Mouse (Mus musculus) heart, postnatal 0 days (tissue): ENCODE measurements at regions not wholly inside any gene's neighbourhood (a gene's known extent, or its start where the extent isn't known, plus 50 kb on each side); places are given as distances from the start of the nearest gene placed in this dataset.

Experiments used
- ATAC-seq: fragments of 200-750 bp; cut with Nextera tagmentation; 2 replicates; pipeline ENCODE4 v1.8.0; 2017; ENCODE audit warnings: low read depth, moderate number of reproducible peaks, moderate library complexity; ENCODE audit not compliant: insufficient read depth
- DNase-seq: peaks from one replicate; pipeline ENCODE4 v3.0.0-alpha.2; 2016; ENCODE audit warnings: low spot score
- H3K27ac ChIP-seq: fragments of 300-500 bp; sonication (generic); 2 replicates; pipeline ENCODE4 v1.5.1; 2014; ENCODE audit warnings: low read depth, mild to moderate bottlenecking
- H3K27me3 ChIP-seq: fragments of 300-500 bp; sonication (generic); 2 replicates; pipeline ENCODE4 v1.6.1; 2014; ENCODE audit warnings: low read length, mixed read lengths; ENCODE audit not compliant: control insufficient read depth, insufficient read depth
- H3K36me3 ChIP-seq: fragments of 300-500 bp; sonication (generic); replicated peaks from 2 replicates; pipeline ENCODE4 v1.6.1; 2014; ENCODE audit warnings: low read length, mixed read lengths; ENCODE audit not compliant: control insufficient read depth, insufficient read depth
- H3K4me1 ChIP-seq: fragments of 300-500 bp; sonication (generic); 2 replicates; pipeline ENCODE4 v1.6.1; 2014; ENCODE audit warnings: antibody characterized with exemption; ENCODE audit not compliant: control insufficient read depth, insufficient read depth
- H3K4me2 ChIP-seq: fragments of 300-500 bp; sonication (generic); 2 replicates; pipeline ENCODE4 v1.6.1; 2014; ENCODE audit warnings: low read depth, mild to moderate bottlenecking, low read length, moderate library complexity
- H3K4me3 ChIP-seq: fragments of 300-500 bp; sonication (generic); 2 replicates; pipeline ENCODE4 v1.5.1; 2014; ENCODE audit warnings: low read depth, low read length
- H3K9ac ChIP-seq: fragments of 300-500 bp; sonication (generic); replicated peaks from 2 replicates; pipeline ENCODE4 v1.6.1; 2014; ENCODE audit warnings: low read depth, low read length, mixed read lengths
- H3K9me3 ChIP-seq: fragments of 300-500 bp; sonication (generic); replicated peaks from 2 replicates; pipeline ENCODE4 v1.6.1; 2016; ENCODE audit warnings: low read length; ENCODE audit not compliant: control insufficient read depth
- CTCF ChIP-seq: IDR thresholded peaks from 2 replicates; pipeline ENCODE4 v1.5.1; 2016; ENCODE audit warnings: antibody characterized with exemption, control low read depth, low read depth
- EP300 ChIP-seq: IDR thresholded peaks from 2 replicates; pipeline ENCODE4 v1.6.1; 2016; ENCODE audit warnings: antibody characterized with exemption, low read depth
- WGBS: fragments of 180-500 bp; shearing (Covaris S2); extraction: QIAGEN DNeasy Blood & Tissue Kit; methylation state at CpG from one replicate; pipeline ENCODE4 v1.1.7; 2014; 5-methylcytosine and 5-hydroxymethylcytosine counted together

DNA sequence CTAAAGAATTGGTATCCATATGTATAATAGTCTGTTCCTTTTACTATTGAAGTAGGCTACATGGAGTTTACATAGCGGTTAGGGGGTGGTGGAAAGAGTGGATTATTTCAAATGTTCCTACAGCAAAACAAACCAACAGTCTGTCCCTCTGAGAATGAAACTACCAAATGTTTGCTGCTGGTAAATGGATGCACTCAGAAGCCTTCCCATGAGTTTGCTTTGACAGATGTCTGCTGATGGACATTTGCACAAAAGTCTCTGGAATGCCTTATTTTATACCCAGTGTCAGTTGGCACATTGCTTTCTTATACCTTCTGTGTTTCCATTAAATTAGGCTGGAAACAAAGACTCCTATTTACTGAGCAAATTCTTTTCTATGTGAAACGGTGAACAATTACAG is 1644.1 kb upstream of the Flrt2 start:
- H3K27me3 ChIP-seq: no peaks in the 10 kb centered on the region
- no peak overlapping the region for H3K27ac ChIP-seq
- no peaks in the 10 kb centered on the region for H3K4me1 ChIP-seq
- 88% methylated on average over 2 of the region's 2 CpGs for WGBS
- no peak overlapping the region for H3K4me2 ChIP-seq
- H3K4me3 ChIP-seq: no peak overlapping the region
- no peaks in the 10 kb centered on the region for H3K9me3 ChIP-seq
- H3K9ac ChIP-seq: no peak overlapping the region
- no peak for DNase-seq
- TF ChIP-seq CTCF (no peak), EP300 (no peak)
- no peak for ATAC-seq
- H3K36me3 ChIP-seq: no peaks in the 10 kb centered on the region

DNA sequence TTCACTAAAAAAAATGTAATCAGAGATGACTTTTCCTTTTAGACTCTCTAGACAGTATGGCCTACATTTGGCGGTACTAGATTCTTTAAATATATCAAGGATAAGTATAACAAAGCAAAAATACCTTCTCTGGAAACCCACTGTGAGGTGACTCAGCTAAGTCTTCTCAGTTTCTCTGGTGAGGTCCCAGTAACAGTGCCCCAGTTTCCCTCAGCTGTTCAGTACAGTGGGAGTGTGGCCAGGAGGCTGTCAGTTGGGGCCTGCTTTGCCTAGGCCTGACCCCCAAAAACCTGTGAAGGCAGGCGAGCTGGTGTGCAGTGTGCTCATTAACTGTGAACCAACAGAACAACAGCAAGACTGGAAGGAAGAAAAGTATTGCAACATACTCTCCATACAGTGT is 1634.3 kb upstream of the Flrt2 start:
- TF ChIP-seq CTCF (no peak), EP300 (no peak)
- ATAC-seq: no peak

DNA sequence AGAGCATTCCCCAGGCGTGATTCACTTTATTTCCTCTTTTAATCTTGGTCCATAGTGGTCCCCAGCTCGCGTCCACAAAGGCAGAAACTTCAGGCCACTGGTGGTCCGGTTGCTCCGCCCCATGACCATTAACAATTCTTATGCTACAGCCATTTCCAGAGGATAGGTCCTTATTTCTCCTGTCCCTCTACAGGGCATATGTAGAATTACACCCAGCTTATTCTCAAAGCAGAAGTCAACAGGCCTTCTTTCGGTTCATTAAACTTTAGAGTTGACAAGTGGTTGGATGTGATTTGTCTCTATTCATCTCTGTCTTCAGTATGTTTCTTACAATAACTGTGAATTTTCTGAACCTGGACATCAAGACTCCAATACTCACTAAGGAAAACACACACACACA is 1632.4 kb upstream of the Flrt2 start:
- no peaks in the 10 kb centered on the region for H3K9me3 ChIP-seq
- no peaks in the 10 kb centered on the region for H3K36me3 ChIP-seq
- no peak overlapping the region for H3K4me2 ChIP-seq
- H3K4me1 ChIP-seq: no peaks in the 10 kb centered on the region
- TF ChIP-seq EP300: no peak
- TF ChIP-seq CTCF: peak; percentile 33
- no peak for ATAC-seq
- no peak overlapping the region for H3K9ac ChIP-seq
- H3K27ac ChIP-seq: no peak overlapping the region
- 91% methylated on average over 6 of the region's 6 CpGs for WGBS
- no peak overlapping the region for H3K4me3 ChIP-seq
- H3K27me3 ChIP-seq: no peaks in the 10 kb centered on the region
- DNase-seq: no peak

More for the DNA sequence above, 1634.3 kb upstream of the Flrt2 start:
- no peaks in the 10 kb centered on the region for H3K9me3 ChIP-seq
- no peak overlapping the region for H3K9ac ChIP-seq
- no peak overlapping the region for H3K27ac ChIP-seq
- DNase-seq: no peak
- 93% methylated on average over 2 of the region's 2 CpGs for WGBS
- no peaks in the 10 kb centered on the region for H3K27me3 ChIP-seq
- no peaks in the 10 kb centered on the region for H3K4me1 ChIP-seq
- H3K4me3 ChIP-seq: no peak overlapping the region
- H3K36me3 ChIP-seq: no peaks in the 10 kb centered on the region
- H3K4me2 ChIP-seq: no peak overlapping the region

DNA sequence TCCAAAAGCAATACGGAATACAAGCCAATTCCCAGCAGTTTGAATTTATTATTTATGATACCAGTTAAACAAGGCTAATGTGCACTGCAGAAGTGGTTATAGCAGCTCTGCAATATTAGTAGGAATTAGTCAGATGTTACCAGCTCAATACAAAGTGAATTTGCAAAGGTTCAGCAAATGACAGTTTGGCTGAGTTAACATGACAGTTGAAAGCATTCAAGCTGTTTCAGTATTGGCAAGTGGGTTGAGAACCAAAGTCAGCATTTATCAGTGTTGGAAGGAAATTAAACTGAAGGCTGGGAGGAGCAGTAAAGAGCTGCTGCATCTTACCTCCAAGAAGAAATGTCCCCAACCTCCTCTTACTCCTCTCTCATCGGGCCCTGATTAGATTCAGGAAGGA is 1631.7 kb upstream of the Flrt2 start:
- Histone ChIP-seq H3K4me2 (no peak overlapping the region), H3K27ac (no peak overlapping the region), H3K4me3 (no peak overlapping the region), H3K4me1 (no peaks in the 10 kb centered on the region), H3K9ac (no peak overlapping the region), H3K27me3 (no peaks in the 10 kb centered on the region), H3K9me3 (no peaks in the 10 kb centered on the region), H3K36me3 (no peaks in the 10 kb centered on the region)
- DNase-seq: no peak
- ATAC-seq: no peak
- 72% methylated on average over 2 of the region's 2 CpGs for WGBS
- TF ChIP-seq CTCF (no peak), EP300 (no peak)

DNA sequence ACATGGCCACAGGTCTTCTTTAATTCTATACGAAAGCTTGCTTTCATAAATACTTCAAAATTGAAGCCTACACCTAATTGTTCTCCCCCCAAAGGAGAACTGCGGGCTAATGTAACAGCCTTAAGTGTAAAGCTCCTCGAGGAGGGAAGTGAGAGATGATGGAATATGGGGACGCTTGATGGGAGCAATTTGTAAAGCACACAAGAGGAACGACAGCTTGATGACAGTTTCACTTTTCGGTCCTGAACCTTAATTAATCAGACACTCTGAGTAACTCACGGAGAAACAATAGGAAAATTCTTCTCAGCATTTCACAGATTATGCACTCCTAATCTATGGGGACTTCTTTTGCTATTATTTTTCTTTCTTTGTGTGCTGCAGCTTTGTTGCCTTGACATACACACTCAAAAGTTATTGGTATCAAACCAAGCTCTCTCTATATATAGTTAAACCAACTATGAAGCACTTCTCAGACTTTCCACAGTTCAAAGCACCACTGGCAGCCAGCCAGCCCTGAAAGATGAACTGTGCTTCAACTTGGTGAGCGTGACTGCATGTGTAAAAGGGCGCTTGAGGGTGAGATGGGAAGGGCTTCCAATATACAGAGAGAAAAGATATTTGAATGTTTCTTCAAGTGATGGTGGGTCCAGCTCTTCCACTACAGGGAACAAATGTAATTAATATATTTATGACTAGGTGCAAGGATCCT is 1625.4 kb upstream of the Flrt2 start:
- Histone ChIP-seq H3K4me3 (peak overlapping the region; percentile 16; the same call in 1 of the 2 replicates), H3K27ac (peak overlapping the region; percentile 2; the same call in 1 of the 2 replicates), H3K9ac (no peak overlapping the region), H3K4me2 (peak overlapping the region; percentile 45), H3K27me3 (no peaks in the 10 kb centered on the region), H3K9me3 (no peaks in the 10 kb centered on the region), H3K36me3 (no peaks in the 10 kb centered on the region), H3K4me1 (peaks cover 8% of the 10 kb centered on the region; the same call in 1 of the 2 replicates)
- DNase-seq (peak; percentile 63), ATAC-seq (peak; percentile 55; the same call in 1 of the 2 replicates)
- 21% methylated on average over 9 of the region's 9 CpGs for WGBS
- TF ChIP-seq EP300 (no peak), CTCF (no peak)
